Mouse (Mus musculus) olfactory bulb, adult 2 months (tissue): ENCODE results near the gene Gsn. TPM values are rescaled to one million over a fixed set of nuclear protein-coding genes. Genes with fewer than 3 reads are reported as not detected.

Experiments
- H3K27ac ChIP-seq: fragments of 200-500 bp; 2 replicates; pipeline ENCODE4 v1.5.1; 2012; ENCODE audit warnings: low read depth, low read length; ENCODE audit not compliant: insufficient read depth
- H3K4me1 ChIP-seq: fragments of 200-500 bp; 2 replicates; pipeline ENCODE4 v1.6.1; 2012; ENCODE audit warnings: low read length; ENCODE audit not compliant: control insufficient read depth, insufficient read depth
- H3K4me3 ChIP-seq: fragments of 200-500 bp; 2 replicates; pipeline ENCODE4 v1.5.1; 2012; ENCODE audit warnings: mild to moderate bottlenecking, low read depth, low read length, moderate library complexity; ENCODE audit not compliant: insufficient read depth
- CTCF ChIP-seq: fragments of 200-500 bp; IDR thresholded peaks from 2 replicates; pipeline ENCODE4 v1.5.1; 2012; ENCODE audit warnings: low read depth, mild to moderate bottlenecking, low read length, moderate library complexity; ENCODE audit not compliant: insufficient read depth
- POLR2A ChIP-seq: fragments of 200-500 bp; IDR thresholded peaks from 2 replicates; pipeline ENCODE4 v1.6.1; 2012; ENCODE audit warnings: mild to moderate bottlenecking, low read depth, low read length, moderate library complexity; ENCODE audit not compliant: insufficient read depth
- WGBS: fragments of 180-500 bp; shearing (Covaris S2); methylation state at CpG from one replicate; pipeline ENCODE4 v1.1.7; 2018; 5-methylcytosine and 5-hydroxymethylcytosine counted together
- polyA plus RNA-seq: library from polyadenylated mRNA; stranded (reverse); fragments of >200 nt; gene quantifications from 2 replicates; pipeline ENCODE4 v1.2.4, GENCODE M21; 2012; ENCODE audit warnings: low replicate concordance; ENCODE audit not compliant: missing spikeins, insufficient read depth, insufficient read length

The Gsn gene
- polyA plus RNA-seq, 1 experiment, result not detected

- Histone ChIP-seq H3K27ac (no peak overlapping the region), H3K4me1 (peaks cover 7% of the 10 kb centered on the region; the same call in 1 of the 2 replicates), H3K4me3 (no peak overlapping the region)
- WGBS, result 89% methylated on average over 4 of the region's 4 CpGs
- TF ChIP-seq POLR2A (no peak), CTCF (no peak)
These were observed 27.8 kb downstream of the Gsn start for GRCm38 (mm10) chr2:35283997-35284396.

- no peak overlapping the region for H3K27ac ChIP-seq
- WGBS, result 91% methylated on average over 5 of the region's 5 CpGs
- no peak for TF ChIP-seq CTCF
- no peak for TF ChIP-seq POLR2A
These were observed 29.0 kb downstream of the Gsn start for GRCm38 (mm10) chr2:35285209-35285608.

GRCm38 (mm10) chr2:35287017-35287620 lies 30.9 kb downstream of the Gsn start:
- Histone ChIP-seq H3K4me3 (no peak overlapping the region), H3K27ac (no peak overlapping the region), H3K4me1 (peaks cover 3% of the 10 kb centered on the region; the same call in 1 of the 2 replicates)
- WGBS, result 84% methylated on average over 12 of the region's 12 CpGs
- TF ChIP-seq CTCF (no peak), POLR2A (no peak)

More at GRCm38 (mm10) chr2:35285209-35285608, 29.0 kb downstream of the Gsn start:
- Histone ChIP-seq H3K4me3 (no peak overlapping the region), H3K4me1 (peaks cover 5% of the 10 kb centered on the region; the same call in 1 of the 2 replicates)

- Histone ChIP-seq H3K4me1 (no peaks in the 10 kb centered on the region; the same call in 1 of the 2 replicates), H3K4me3 (no peak overlapping the region), H3K27ac (no peak overlapping the region)
- 46% methylated on average over 13 of the region's 13 CpGs for WGBS
- TF ChIP-seq CTCF, result peak; percentile 54
- no peak for TF ChIP-seq POLR2A
These were observed 32.8 kb downstream of the Gsn start for GRCm38 (mm10) chr2:35288758-35289635.

- TF ChIP-seq POLR2A (no peak), CTCF (no peak)
- H3K4me1 ChIP-seq, result no peaks in the 10 kb centered on the region; the same call in 1 of the 2 replicates
- H3K4me3 ChIP-seq, result no peak overlapping the region
- 23% methylated on average over 3 of the region's 3 CpGs for WGBS
- H3K27ac ChIP-seq, result no peak overlapping the region
These were observed 35.7 kb downstream of the Gsn start for GRCm38 (mm10) chr2:35291856-35292255.

GRCm38 (mm10) chr2:35292700-35293099 lies 36.5 kb downstream of the Gsn start:
- WGBS, result 72% methylated on average over 3 of the region's 3 CpGs
- Histone ChIP-seq H3K4me3 (no peak overlapping the region), H3K27ac (no peak overlapping the region), H3K4me1 (no peaks in the 10 kb centered on the region; the same call in 1 of the 2 replicates)
- TF ChIP-seq CTCF (no peak), POLR2A (no peak)

GRCm38 (mm10) chr2:35293291-35293690 lies 37.1 kb downstream of the Gsn start:
- 92% methylated on average over 8 of the region's 8 CpGs for WGBS
- Histone ChIP-seq H3K4me3 (no peak overlapping the region), H3K4me1 (no peaks in the 10 kb centered on the region; the same call in 1 of the 2 replicates), H3K27ac (no peak overlapping the region)
- TF ChIP-seq POLR2A (no peak), CTCF (no peak)

- 29% methylated on average over 15 of the region's 15 CpGs for WGBS
These were observed 41.6 kb downstream of the Gsn start for GRCm38 (mm10) chr2:35297703-35298332.

GRCm38 (mm10) chr2:35299437-35299836 lies 43.3 kb downstream of the Gsn start:
- Histone ChIP-seq H3K27ac (no peak overlapping the region), H3K4me1 (peaks cover 16% of the 10 kb centered on the region), H3K4me3 (no peak overlapping the region)
- 98% methylated on average over 2 of the region's 2 CpGs for WGBS
- no peak for TF ChIP-seq POLR2A
- no peak for TF ChIP-seq CTCF

More at GRCm38 (mm10) chr2:35297703-35298332, 41.6 kb downstream of the Gsn start:
- Histone ChIP-seq H3K27ac (no peak overlapping the region), H3K4me1 (peaks cover 3% of the 10 kb centered on the region; the same call in 1 of the 2 replicates), H3K4me3 (no peak overlapping the region)
- no peak for TF ChIP-seq POLR2A
- peak; percentile 97 for TF ChIP-seq CTCF
